In the genomic region with DNA sequence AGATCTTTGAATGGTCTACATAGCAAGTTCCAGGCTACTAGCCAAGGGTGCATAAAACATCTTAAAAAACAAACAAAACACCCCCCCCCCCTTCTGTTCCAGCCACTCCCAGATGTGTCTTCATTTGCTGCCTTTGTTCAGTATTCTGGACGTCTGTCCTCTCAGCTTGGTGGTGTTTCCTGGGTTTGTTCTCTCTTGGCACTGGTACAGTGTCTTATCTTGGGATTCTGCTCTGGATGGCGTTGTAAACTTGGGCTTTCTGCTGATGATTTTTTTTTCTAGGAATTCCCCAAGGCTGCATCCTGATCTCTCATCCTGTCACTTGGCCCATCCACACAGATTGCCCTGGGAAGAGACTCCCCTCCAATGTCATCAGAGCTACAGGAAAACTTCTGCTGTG, we compare ENCODE assay signal across 21 mouse cellular contexts. TPM values are rescaled to one million over a fixed set of nuclear protein-coding genes. Genes with fewer than 3 reads are reported as not detected.
"Had no signal": no experiment of that assay in that cellular context is flagged by ENCODE, and none has a peak within 500 bp of the region (broad histone marks: within the 10 kb centered on the region; RNA-seq: fewer than 3 reads in every experiment).

No protein-coding gene starts in this region.

- H3K4me2 ChIP-seq: hindbrain, embryonic 14.5 days; limb, embryonic 12.5 days; limb, embryonic 15.5 days; liver, embryonic 13.5 days; lung, embryonic 14.5 days; midbrain, embryonic 13.5 days; neural tube, embryonic 13.5 days had no signal

- H3K27ac ChIP-seq: hindbrain, embryonic 14.5 days; hindbrain, postnatal 0 days; limb, embryonic 12.5 days; limb, embryonic 15.5 days; liver, embryonic 13.5 days; midbrain, embryonic 10.5 days; midbrain, embryonic 13.5 days; neural tube, embryonic 13.5 days had no signal

- H3K9ac ChIP-seq: hindbrain, embryonic 14.5 days; limb, embryonic 12.5 days; limb, embryonic 15.5 days; liver, embryonic 13.5 days; lung, embryonic 14.5 days; midbrain, embryonic 13.5 days; neural tube, embryonic 13.5 days had no signal

- H3K36me3 ChIP-seq: limb, embryonic 12.5 days; limb, embryonic 15.5 days; liver, embryonic 13.5 days; midbrain, embryonic 10.5 days; midbrain, embryonic 13.5 days; neural tube, embryonic 13.5 days had no signal

- DNase-seq: kidney, adult 18-20 months; kidney, postnatal 4 days; left cerebral cortex, postnatal 4 days; liver, embryonic 13.5 days; lung, embryonic 14.5 days; retina, postnatal 1 day; right cerebral cortex, postnatal 25 days; spleen, adult 18-20 months; thymus, postnatal 25 days had no signal

- ATAC-seq: hindbrain, postnatal 0 days; inflammation-experienced regulatory T-cells, adult 6 months; intestine, embryonic 16.5 days; midbrain, embryonic 13.5 days; midbrain, embryonic 16.5 days had no signal

- H3K27me3 ChIP-seq: limb, embryonic 12.5 days; limb, embryonic 15.5 days; liver, embryonic 13.5 days; midbrain, embryonic 13.5 days; neural tube, embryonic 13.5 days had no signal

- H3K9me3 ChIP-seq: limb, embryonic 12.5 days; limb, embryonic 15.5 days; liver, embryonic 13.5 days; megakaryocyte, embryonic 14.5 days; midbrain, embryonic 10.5 days; midbrain, embryonic 13.5 days; neural tube, embryonic 13.5 days had no signal

- H3K4me3 ChIP-seq: limb, embryonic 12.5 days; limb, embryonic 15.5 days; liver, embryonic 13.5 days; megakaryocyte, embryonic 14.5 days; midbrain, embryonic 10.5 days; midbrain, embryonic 13.5 days; myocyte; neural tube, embryonic 13.5 days had no signal

- H3K4me1 ChIP-seq: limb, embryonic 12.5 days; limb, embryonic 15.5 days; megakaryocyte, embryonic 14.5 days; midbrain, embryonic 13.5 days; neural tube, embryonic 13.5 days had no signal

RNA-seq across cellular contexts. Expression of a gene that starts 7.3 kb away (rescaled TPM):
- polyA plus RNA-seq: limb, embryonic 12.5 days; midbrain, embryonic 13.5 days had no signal
